Mouse (Mus musculus) cortical plate, adult 2 months (tissue): Measurements from ENCODE around the gene Zfp362. TPM values are rescaled to one million over a fixed set of nuclear protein-coding genes. Genes with fewer than 3 reads are reported as not detected.
A peak's percentile ranks its signal among the peaks of the same experiment; 100 is the strongest.

ENCODE experiments used
- H3K27ac ChIP-seq: fragments of 200-500 bp; 2 replicates; pipeline ENCODE4 v1.5.1; 2012; ENCODE audit warnings: low read length, control low read depth, inconsistent platforms; ENCODE audit not compliant: insufficient read depth
- H3K4me1 ChIP-seq: fragments of 200-500 bp; 2 replicates; pipeline ENCODE4 v1.6.1; 2011; ENCODE audit warnings: low read length; ENCODE audit not compliant: control insufficient read depth, insufficient read depth
- H3K4me3 ChIP-seq: fragments of 200-500 bp; 2 replicates; pipeline ENCODE4 v1.5.1; 2011; ENCODE audit warnings: mild to moderate bottlenecking, low read length, control low read depth; ENCODE audit not compliant: insufficient read depth
- CTCF ChIP-seq: fragments of 200-500 bp; IDR thresholded peaks from 2 replicates; pipeline ENCODE4 v1.5.1; 2011; ENCODE audit warnings: mild to moderate bottlenecking, control low read depth, low read length; ENCODE audit not compliant: insufficient read depth; ENCODE audit errors: extremely low read depth
- POLR2A ChIP-seq: fragments of 200-500 bp; IDR thresholded peaks from 2 replicates; pipeline ENCODE4 v1.6.1; 2011; ENCODE audit warnings: mild to moderate bottlenecking, low read length, control low read depth; ENCODE audit not compliant: insufficient read depth; ENCODE audit errors: extremely low read depth
- polyA plus RNA-seq: library from polyadenylated mRNA; depleted of rRNA; stranded (reverse); fragments of >200 nt; gene quantifications from 2 replicates; pipeline ENCODE4 v1.2.3, GENCODE M21; 2012; rRNA removed

Zfp362 gene
- polyA plus RNA-seq, 1 experiment = 23.8 TPM

GRCm38 (mm10) chr4:128728431-128728851 is 77.4 kb downstream of the Zfp362 start:
- H3K4me3 ChIP-seq = peak overlapping the region; percentile 69
- peak overlapping the region; percentile 72; the same call in 1 of the 2 replicates for H3K27ac ChIP-seq
- peaks cover 16% of the 10 kb centered on the region for H3K4me1 ChIP-seq
- TF ChIP-seq POLR2A (no peak), CTCF (no peak)

DNA sequence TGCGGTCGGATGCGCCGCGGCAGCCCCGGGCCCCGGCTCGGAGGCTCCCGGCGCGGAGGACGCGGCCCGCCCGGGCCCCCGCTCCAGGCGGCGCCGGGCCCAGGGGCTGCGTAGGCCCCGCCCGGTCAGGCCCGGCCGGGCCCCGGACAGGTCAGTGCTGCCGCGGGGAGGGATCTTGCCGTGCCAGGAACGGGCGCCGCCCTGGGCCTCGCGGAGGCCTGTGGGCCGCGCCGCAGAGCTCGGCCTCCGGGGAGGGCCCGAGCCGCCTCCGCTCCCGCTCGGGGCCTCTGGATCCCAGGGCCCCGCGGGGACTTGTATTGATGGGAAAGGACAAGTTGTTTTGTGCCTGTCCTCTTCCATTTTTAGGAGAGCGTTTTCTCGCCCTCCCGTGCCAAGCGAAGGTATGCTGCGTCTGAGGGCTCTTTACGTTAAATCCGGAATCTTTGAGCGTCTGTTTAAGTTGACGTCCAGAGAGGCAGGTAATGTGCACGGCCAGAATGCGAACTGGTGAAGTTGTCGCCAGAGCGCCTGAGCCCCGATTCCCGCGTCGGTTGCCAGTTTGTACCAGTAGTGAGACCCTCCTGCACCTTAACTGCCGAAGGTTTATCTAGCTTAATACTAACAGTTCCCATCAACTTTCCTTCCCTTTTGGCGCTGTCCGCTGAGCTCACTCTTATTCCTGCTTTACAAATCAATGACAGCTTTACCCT is 78.0 kb downstream of the Zfp362 start:
- peaks cover 13% of the 10 kb centered on the region for H3K4me1 ChIP-seq
- TF ChIP-seq CTCF (no peak), POLR2A (no peak)
- peak overlapping the region; percentile 69 for H3K4me3 ChIP-seq
- peak overlapping the region; percentile 72 for H3K27ac ChIP-seq

- peaks cover 13% of the 10 kb centered on the region for H3K4me1 ChIP-seq
- peak overlapping the region; percentile 95 for H3K27ac ChIP-seq
- peak overlapping the region; percentile 69 for H3K4me3 ChIP-seq
- TF ChIP-seq POLR2A (0 out of 2 replicates have a peak, but pooled peaks have one; percentile 53), CTCF (no peak)
These were observed 78.7 kb downstream of the Zfp362 start for GRCm38 (mm10) chr4:128727019-128727720.

GRCm38 (mm10) chr4:128724059-128724458 is 81.8 kb downstream of the Zfp362 start:
- no peak overlapping the region for H3K27ac ChIP-seq
- no peak for TF ChIP-seq CTCF
- no peak overlapping the region for H3K4me3 ChIP-seq
- peaks cover 3% of the 10 kb centered on the region; the same call in 1 of the 2 replicates for H3K4me1 ChIP-seq

DNA sequence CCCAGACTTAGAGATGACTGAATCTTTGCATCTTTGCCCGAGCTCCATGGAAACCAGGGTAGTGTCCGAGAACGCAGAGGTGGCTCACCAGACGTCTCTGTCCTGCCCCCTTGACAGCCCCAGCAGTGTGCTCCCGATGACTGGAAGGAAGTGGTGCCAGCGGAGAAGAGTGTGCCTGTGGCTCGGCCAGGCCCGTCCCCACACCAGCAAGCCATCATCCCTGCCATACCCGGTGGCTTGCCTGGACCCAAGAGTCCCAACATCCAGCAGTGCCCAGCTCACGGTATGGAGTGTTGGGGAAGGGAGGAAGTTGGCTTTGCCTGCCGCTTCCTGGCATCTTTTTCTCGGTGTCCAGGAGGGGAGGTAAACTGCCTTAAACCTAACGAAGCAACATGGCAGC is 82.4 kb downstream of the Zfp362 start:
- TF ChIP-seq POLR2A = no peak
- TF ChIP-seq CTCF = no peak
- H3K27ac ChIP-seq = no peak overlapping the region
- no peak overlapping the region for H3K4me3 ChIP-seq
- H3K4me1 ChIP-seq = peaks cover 3% of the 10 kb centered on the region; the same call in 1 of the 2 replicates

Other genes starting within 250 kb of the Zfp362 start
- 4.2 and 4.5 TPM in 2 replicates for gene Zscan20, start 195.9 kb downstream of the Zfp362 start, polyA plus RNA-seq
- 0.91 and 1.0 TPM in 2 replicates for gene Tlr12, start 187.4 kb downstream of the Zfp362 start, polyA plus RNA-seq
- gene Phc2, start 151.3 kb downstream of the Zfp362 start, polyA plus RNA-seq = 88.5 and 92.4 TPM in 2 replicates
- gene A3galt2, start 50.7 kb downstream of the Zfp362 start, polyA plus RNA-seq = 0.21 and 0.35 TPM in 2 replicates
- 10.7 and 11.2 TPM in 2 replicates for gene Trim62, start 77.5 kb upstream of the Zfp362 start, polyA plus RNA-seq
- 46.0 and 51.4 TPM in 2 replicates for gene Azin2, start 156.4 kb upstream of the Zfp362 start, polyA plus RNA-seq
- 36.3 and 38.7 TPM in 2 replicates for gene Ak2, start 185.9 kb upstream of the Zfp362 start, polyA plus RNA-seq